Mouse (Mus musculus) limb, embryonic 12.5 days (tissue): ENCODE measurements around the gene Arhgef18. TPM values are rescaled to one million over a fixed set of nuclear protein-coding genes. Genes with fewer than 3 reads are reported as not detected.

Experiments
- polyA plus RNA-seq: library from polyadenylated mRNA; unstranded; fragments of >200 nt; fragmentation: Nextera tagmentation; extraction: Ambion mirVana; gene quantifications from 2 replicates; pipeline ENCODE4 v1.2.1, GENCODE M21; 2016

Gene Arhgef18
- polyA plus RNA-seq, 1 experiment from 2014 or later: 13.6 TPM

Other genes with a start within 250 kb of the Arhgef18 start
- gene Insr, start 113.4 kb upstream of the Arhgef18 start, polyA plus RNA-seq: 36.2 and 36.9 TPM in 2 replicates
- gene A430078G23Rik, start 39.6 kb upstream of the Arhgef18 start, polyA plus RNA-seq: 0.15 TPM in 1 of 2 replicates, not detected in the other
- gene Pex11g, start 74.7 kb downstream of the Arhgef18 start, polyA plus RNA-seq: 5.9 and 7.6 TPM in 2 replicates
- gene Tex45, start 77.9 kb downstream of the Arhgef18 start, polyA plus RNA-seq: not detected in 2 replicates
- gene Zfp358, start 100.1 kb downstream of the Arhgef18 start, polyA plus RNA-seq: 61.1 and 68.1 TPM in 2 replicates
- gene Mcoln1, start 107.5 kb downstream of the Arhgef18 start, polyA plus RNA-seq: 52.9 and 59.4 TPM in 2 replicates
- gene Pnpla6, start 122.4 kb downstream of the Arhgef18 start, polyA plus RNA-seq: 22.9 and 29.5 TPM in 2 replicates
- gene C330021F23Rik, start 175.0 kb downstream of the Arhgef18 start, polyA plus RNA-seq: 0.69 and 0.74 TPM in 2 replicates
- 7.0 and 8.5 TPM in 2 replicates for gene Camsap3, start 194.3 kb downstream of the Arhgef18 start, polyA plus RNA-seq
- 67.7 and 68.9 TPM in 2 replicates for gene Xab2, start 228.3 kb downstream of the Arhgef18 start, polyA plus RNA-seq
- 115 and 133 TPM in 2 replicates for gene Pet100, start 228.5 kb downstream of the Arhgef18 start, polyA plus RNA-seq
- gene Pcp2, start 232.5 kb downstream of the Arhgef18 start, polyA plus RNA-seq: 0.31 and 0.61 TPM in 2 replicates
- gene Stxbp2, start 237.9 kb downstream of the Arhgef18 start, polyA plus RNA-seq: 27.8 and 32.4 TPM in 2 replicates